Mouse (Mus musculus): Measurements from ENCODE around the gene 6030468B19Rik. TPM values are rescaled to one million over a fixed set of nuclear protein-coding genes. Genes with fewer than 3 reads are reported as not detected.
A peak's percentile ranks its signal among the peaks of the same experiment; 100 is the strongest.
"Not testable (repeated sequence)": the region's sequence is repeated elsewhere in the genome, so short reads cannot be mapped to it uniquely, and the experiment has no call there.

Gene 6030468B19Rik
- total and polyA plus RNA-seq, 3 experiments, result 2.7 to 5.1 TPM; not detected in 1

DNA sequence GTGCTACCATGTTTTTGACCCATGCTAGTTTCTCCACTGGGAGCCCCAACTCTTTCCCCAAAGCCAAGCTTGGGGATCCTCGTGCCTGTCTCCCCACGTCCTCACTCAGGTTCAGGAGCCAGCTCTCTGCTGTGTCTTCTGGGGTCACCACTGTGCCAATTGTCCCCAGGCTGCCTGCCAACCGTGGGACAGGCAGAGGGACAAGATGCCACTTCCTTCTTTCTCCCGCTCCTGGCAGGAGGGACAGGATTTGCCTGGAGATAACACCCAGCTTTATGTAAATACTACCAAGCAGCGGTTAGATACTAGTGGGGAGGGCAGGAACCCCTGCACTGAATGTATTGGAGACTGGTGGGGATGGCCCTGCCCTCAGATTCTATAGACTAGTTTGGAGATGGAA, 16.4 kb downstream of the 6030468B19Rik start:
- peak; percentile 30 for DNase-seq (ENCODE audit: low read depth, low spot score)
- peaks cover 4 to 11% of the 10 kb centered on the region in 2 experiments for H3K4me1 ChIP-seq (ENCODE audit: control insufficient read depth in 1 of 2, insufficient read depth in 2 of 2, low read length in 2 of 2)
- peaks cover 3 to 8% of the 10 kb centered on the region in 2 experiments; a peak in 2 of 4 replicates for H3K36me3 ChIP-seq (ENCODE audit: control insufficient read depth in 1 of 2, insufficient read depth in 2 of 2, low read length in 2 of 2)
- peaks cover 36% of the 10 kb centered on the region for H3K79me2 ChIP-seq (ENCODE audit: control insufficient read depth, insufficient read depth, low read length, poor library complexity)
- no peak overlapping the region for H3K9ac ChIP-seq (ENCODE audit: control insufficient read depth, low read depth, low read length, poor library complexity, severe bottlenecking)
- no peak for TF ChIP-seq TBP (IDR thresholded peaks at IDR 0.05; ENCODE audit: low read depth, low read length)
- TF ChIP-seq ZKSCAN1 (IDR thresholded peaks at IDR 0.05; ENCODE audit: low read depth, low read length), result no peak
- TF ChIP-seq USF1 (IDR thresholded peaks at IDR 0.05; ENCODE audit: low read depth, low read length), result no peak
- no peak for TF ChIP-seq RCOR1 (IDR thresholded peaks at IDR 0.05; ENCODE audit: low read depth, low read length)
- TF ChIP-seq CHD2 (IDR thresholded peaks at IDR 0.05; ENCODE audit: low read length), result no peak
- TF ChIP-seq BHLHE40 (IDR thresholded peaks at IDR 0.05; ENCODE audit: borderline replicate concordance, low read depth, low read length), result no peak
- no peak for TF ChIP-seq MAX (IDR thresholded peaks at IDR 0.05; ENCODE audit: low read length)
- no peak for TF ChIP-seq ZNF384 (IDR thresholded peaks at IDR 0.05; ENCODE audit: low read depth, low read length)
- no peak for TF ChIP-seq NRF1 (IDR thresholded peaks at IDR 0.05; ENCODE audit: insufficient read depth, low read depth, low read length, poor library complexity, severe bottlenecking)
- no peak for TF ChIP-seq E2F4 (IDR thresholded peaks at IDR 0.05; ENCODE audit: borderline replicate concordance, low read depth, low read length)
- TF ChIP-seq TAL1 (IDR thresholded peaks at IDR 0.05; ENCODE audit: low read length), result no peak
- TF ChIP-seq POLR2AphosphoS2 (IDR thresholded peaks at IDR 0.05; ENCODE audit: low read length), result no peak; the same call in 1 of the 2 replicates
- TF ChIP-seq EP300 (IDR thresholded peaks at IDR 0.05; ENCODE audit: low read depth in 1 of 2, low read length in 2 of 2), result no peak
- TF ChIP-seq POLR2A (IDR thresholded peaks at IDR 0.05; ENCODE audit: control insufficient read depth in 1 of 2, insufficient read depth in 1 of 2, low read depth in 1 of 2, low read length in 2 of 2, poor library complexity in 1 of 2), result no peak
- no peak for TF ChIP-seq MAZ (IDR thresholded peaks at IDR 0.05; ENCODE audit: low read depth, low read length)
- no peak for TF ChIP-seq SMC3 (IDR thresholded peaks at IDR 0.05; ENCODE audit: low read depth, low read length)
- TF ChIP-seq MEF2A (IDR thresholded peaks at IDR 0.05; ENCODE audit: extremely low read depth, insufficient replicate concordance, low read depth, low read length, poor library complexity, severe bottlenecking), result no peak
- H3K9me3 ChIP-seq (replicated peaks; ENCODE audit: insufficient read depth, low read length), result no peaks in the 10 kb centered on the region
- no peak overlapping the region for H3K27ac ChIP-seq (ENCODE audit: control insufficient read depth, low read depth, low read length)
- H3K4me3 ChIP-seq (ENCODE audit: control insufficient read depth in 1 of 2, insufficient read depth in 1 of 2, low read depth in 2 of 2, low read length in 2 of 2), result no peak overlapping the region
- no peaks in the 10 kb centered on the region for H3K27me3 ChIP-seq (ENCODE audit: control insufficient read depth in 1 of 2, insufficient read depth in 2 of 2, low read length in 2 of 2)

DNA sequence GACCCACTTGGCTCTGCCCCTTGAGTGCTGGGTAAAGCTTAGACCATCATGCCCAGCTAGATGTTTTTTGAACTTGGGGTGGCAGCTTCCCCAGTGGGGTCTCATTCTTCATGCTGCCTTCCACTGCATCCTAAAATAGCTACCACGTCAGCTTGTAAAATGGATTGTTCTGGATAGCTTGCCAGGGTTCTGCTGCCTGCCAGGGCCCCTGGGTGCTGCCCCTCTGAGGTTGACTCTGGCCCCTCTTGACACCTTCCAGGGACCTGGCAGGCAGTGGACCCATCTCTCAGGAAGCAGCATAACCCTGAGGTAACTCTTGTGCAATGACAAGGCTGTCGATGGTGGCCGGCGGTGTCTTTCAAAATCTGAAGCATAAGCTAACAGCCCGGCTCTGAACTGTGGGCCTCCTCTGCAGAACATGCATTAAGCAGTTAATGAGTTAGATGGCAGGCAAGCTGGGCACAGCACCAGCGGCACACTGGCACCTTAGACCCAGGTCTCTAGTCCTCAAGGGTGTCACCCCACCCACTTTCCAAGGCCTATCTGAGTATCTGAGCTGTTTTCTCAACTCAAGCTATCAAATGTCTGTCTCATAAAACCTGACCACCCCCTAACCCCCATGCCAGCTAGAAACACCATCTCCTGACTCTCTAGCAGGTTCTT, 17.4 kb downstream of the 6030468B19Rik start:
- peaks cover 32% of the 10 kb centered on the region for H3K79me2 ChIP-seq (ENCODE audit: control insufficient read depth, insufficient read depth, low read length, poor library complexity)
- H3K9me3 ChIP-seq (replicated peaks; ENCODE audit: insufficient read depth, low read length), result no peaks in the 10 kb centered on the region
- TF ChIP-seq BHLHE40 (IDR thresholded peaks at IDR 0.05; ENCODE audit: borderline replicate concordance, low read depth, low read length), result no peak
- peak; percentile 23; the same call in 1 of the 2 replicates for TF ChIP-seq MYB (IDR thresholded peaks at IDR 0.05; ENCODE audit: low read depth, low read length)
- peak in 1 of 2 experiments; percentile 18; a peak in 1 of 4 replicates for TF ChIP-seq POLR2A (IDR thresholded peaks at IDR 0.05; ENCODE audit: control insufficient read depth in 1 of 2, insufficient read depth in 1 of 2, low read depth in 1 of 2, low read length in 2 of 2, poor library complexity in 1 of 2)
- H3K4me3 ChIP-seq (ENCODE audit: control insufficient read depth in 1 of 2, insufficient read depth in 1 of 2, low read depth in 2 of 2, low read length in 2 of 2), result no peak overlapping the region
- peaks cover 5% of the 10 kb centered on the region in 2 experiments; a peak in 3 of 4 replicates for H3K36me3 ChIP-seq (ENCODE audit: control insufficient read depth in 1 of 2, insufficient read depth in 2 of 2, low read length in 2 of 2)
- no peak overlapping the region for H3K27ac ChIP-seq (ENCODE audit: control insufficient read depth, low read depth, low read length)
- no peak overlapping the region for H3K9ac ChIP-seq (ENCODE audit: control insufficient read depth, low read depth, low read length, poor library complexity, severe bottlenecking)
- H3K4me1 ChIP-seq (ENCODE audit: control insufficient read depth in 1 of 2, insufficient read depth in 2 of 2, low read length in 2 of 2), result peaks cover 0 to 9% of the 10 kb centered on the region in 2 experiments; a peak in 3 of 4 replicates
- no peaks in the 10 kb centered on the region for H3K27me3 ChIP-seq (ENCODE audit: control insufficient read depth in 1 of 2, insufficient read depth in 2 of 2, low read length in 2 of 2)
- DNase-seq (ENCODE audit: low read depth, low spot score), result peak; percentile 19

DNA sequence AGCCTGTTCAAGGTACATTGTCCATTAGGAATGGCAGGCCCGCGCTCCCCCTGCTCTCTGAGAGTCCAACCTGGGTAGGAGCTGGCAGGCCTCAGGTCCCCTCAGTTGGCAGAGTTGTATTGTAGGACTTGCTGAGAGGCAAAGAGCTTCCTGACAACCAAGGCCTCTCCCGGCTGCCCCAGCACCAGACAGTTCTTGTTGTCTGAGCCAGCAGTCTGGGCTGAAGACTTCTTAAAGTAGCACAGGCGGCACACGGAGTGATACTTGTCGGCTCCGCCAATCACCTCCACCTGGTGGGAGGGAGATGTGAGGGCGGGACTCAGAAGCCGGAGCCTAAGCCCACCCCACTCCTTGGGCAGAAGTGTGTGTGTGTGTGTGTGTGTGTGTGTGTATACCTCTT, 18.4 kb downstream of the 6030468B19Rik start:
- H3K27me3 ChIP-seq (ENCODE audit: control insufficient read depth in 1 of 2, insufficient read depth in 2 of 2, low read length in 2 of 2); H3K9ac ChIP-seq (ENCODE audit: control insufficient read depth, low read depth, low read length, poor library complexity, severe bottlenecking); H3K9me3 ChIP-seq (replicated peaks; ENCODE audit: insufficient read depth, low read length); H3K4me1 ChIP-seq (ENCODE audit: control insufficient read depth in 1 of 2, insufficient read depth in 2 of 2, low read length in 2 of 2); H3K27ac ChIP-seq (ENCODE audit: control insufficient read depth, low read depth, low read length); H3K4me3 ChIP-seq (ENCODE audit: control insufficient read depth in 1 of 2, insufficient read depth in 1 of 2, low read depth in 2 of 2, low read length in 2 of 2); H3K36me3 ChIP-seq (ENCODE audit: control insufficient read depth in 1 of 2, insufficient read depth in 2 of 2, low read length in 2 of 2): not testable (repeated sequence)
- peak; percentile 15 for DNase-seq (ENCODE audit: low read depth, low spot score)
- H3K79me2 ChIP-seq (ENCODE audit: control insufficient read depth, insufficient read depth, low read length, poor library complexity), result peaks cover 22% of the 10 kb centered on the region

Data from MEL (cell line).